Comparison of ENCODE assay signal across 21 mouse cellular contexts in the genomic region with DNA sequence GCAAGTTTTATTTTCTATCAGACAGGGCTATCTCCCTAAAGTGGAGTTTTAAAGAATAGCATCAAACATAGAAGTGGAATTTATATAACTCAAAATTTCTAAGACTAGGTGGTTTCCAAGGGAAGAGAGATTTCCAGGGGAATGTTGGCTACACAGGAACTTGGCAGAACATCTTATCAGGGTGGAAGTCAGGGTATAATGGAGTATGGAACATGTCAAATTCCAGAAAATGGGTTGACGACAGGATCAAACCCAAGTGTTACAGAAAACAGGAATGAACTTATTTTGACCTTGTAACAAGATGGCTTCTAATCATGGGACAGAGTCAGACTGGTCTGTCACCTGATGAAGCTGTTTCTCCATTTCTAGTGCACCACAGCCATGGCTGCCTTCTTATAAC. TPM values are rescaled to one million over a fixed set of nuclear protein-coding genes. Genes with fewer than 3 reads are reported as not detected.
"Had no signal": no experiment of that assay in that cellular context is flagged by ENCODE, and none has a peak within 500 bp of the region (broad histone marks: within the 10 kb centered on the region; RNA-seq: fewer than 3 reads in every experiment).

No protein-coding gene starts in this region.

- H3K27ac ChIP-seq: hindbrain, embryonic 12.5 days; hindbrain, embryonic 14.5 days; intestine, embryonic 15.5 days; left cerebral cortex, adult 2 months; limb, embryonic 12.5 days; liver, embryonic 14.5 days had no signal

- H3K27me3 ChIP-seq: intestine, embryonic 15.5 days; limb, embryonic 12.5 days had no signal

- ATAC-seq: inflammation-experienced regulatory T-cells, adult 6 months; liver, embryonic 12.5 days had no signal

- H3K4me3 ChIP-seq: intestine, embryonic 15.5 days; left cerebral cortex, adult 2 months had no signal

- DNase-seq: gastrocnemius, adult 2 months; gastrocnemius, postnatal 10 days; gastrocnemius, postnatal 25 days; kidney, adult 18-20 months; kidney, adult 8-10 months; kidney, postnatal 10 days; kidney, postnatal 25 days; kidney, postnatal 4 days; lung, adult 2 months had no signal

- H3K9ac ChIP-seq: hindbrain, embryonic 12.5 days; hindbrain, embryonic 14.5 days; intestine, embryonic 15.5 days; limb, embryonic 12.5 days; liver, embryonic 12.5 days; liver, embryonic 14.5 days had no signal

- H3K9me3 ChIP-seq: hindbrain, embryonic 10.5 days; hindbrain, embryonic 12.5 days; intestine, embryonic 15.5 days; limb, embryonic 10.5 days; limb, embryonic 12.5 days; liver, embryonic 12.5 days had no signal

RNA-seq across cellular contexts. Expression of a gene that starts 18.9 kb away (rescaled TPM):
- total RNA-seq: gastrocnemius, adult 2 months; gastrocnemius, postnatal 25 days; heart, postnatal 25 days had no signal
- polyA plus RNA-seq: liver, embryonic 16.5 days had no signal
